Mouse (Mus musculus) urinary bladder, postnatal 25 days (tissue): ENCODE measurements around the gene Kif1b.
"Not testable (repeated sequence)": the region's sequence is repeated elsewhere in the genome, so short reads cannot be mapped to it uniquely, and the experiment has no call there.

Experiments
- DNase-seq: peaks from one replicate; pipeline ENCODE4 v3.0.0; 2022; ENCODE audit warnings: low spot score

Kif1b gene

GRCm38 (mm10) chr4:149270541-149270940 is 37.0 kb downstream of the Kif1b start:
- no peak for DNase-seq

- DNase-seq, result no peak
Observed at GRCm38 (mm10) chr4:149269026-149269425, 38.5 kb downstream of the Kif1b start.

DNA sequence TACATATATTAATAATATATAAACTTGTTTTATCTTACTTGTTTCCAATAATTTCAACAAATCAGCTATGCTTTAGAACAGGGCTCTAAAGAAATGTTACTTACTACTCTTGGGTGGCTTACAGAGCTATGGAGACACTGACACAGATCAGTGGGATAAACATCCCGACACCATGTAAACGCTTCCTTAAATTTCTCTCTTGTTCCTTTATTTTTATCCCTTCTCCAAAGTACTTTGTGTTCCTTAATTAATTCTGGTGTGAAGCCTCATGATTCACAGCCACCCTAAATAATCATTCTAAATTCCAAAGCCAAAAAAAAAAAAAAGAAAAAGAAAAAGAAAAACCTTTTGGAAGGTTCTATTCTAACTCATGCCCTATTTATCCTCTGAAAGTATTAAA is 42.6 kb downstream of the Kif1b start:
- no peak for DNase-seq

- no peak for DNase-seq
Observed at GRCm38 (mm10) chr4:149263218-149263617, 44.3 kb downstream of the Kif1b start.

GRCm38 (mm10) chr4:149261466-149261865 is 46.0 kb downstream of the Kif1b start:
- DNase-seq, result no peak

DNA sequence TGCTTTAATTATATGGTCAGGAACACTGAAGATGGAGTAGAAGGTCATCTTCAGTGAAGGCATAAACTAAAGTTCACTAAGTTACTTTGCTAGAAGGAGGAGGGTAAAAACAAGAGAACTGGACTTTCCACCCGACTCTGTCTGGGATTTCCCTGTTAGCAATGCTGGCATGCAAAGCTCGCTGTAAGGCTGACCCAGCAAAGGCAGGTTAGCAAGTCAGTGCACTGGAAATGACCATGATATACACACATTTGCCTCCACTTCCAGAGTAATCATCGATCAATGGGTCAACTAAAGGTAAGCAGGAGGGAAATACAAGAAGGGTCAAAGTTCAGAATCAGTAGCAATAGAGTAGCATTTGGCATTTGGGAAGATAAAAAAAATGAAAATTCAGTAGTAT is 46.6 kb downstream of the Kif1b start:
- no peak for DNase-seq

GRCm38 (mm10) chr4:149259391-149260094 is 48.0 kb downstream of the Kif1b start:
- no peak for DNase-seq

DNA sequence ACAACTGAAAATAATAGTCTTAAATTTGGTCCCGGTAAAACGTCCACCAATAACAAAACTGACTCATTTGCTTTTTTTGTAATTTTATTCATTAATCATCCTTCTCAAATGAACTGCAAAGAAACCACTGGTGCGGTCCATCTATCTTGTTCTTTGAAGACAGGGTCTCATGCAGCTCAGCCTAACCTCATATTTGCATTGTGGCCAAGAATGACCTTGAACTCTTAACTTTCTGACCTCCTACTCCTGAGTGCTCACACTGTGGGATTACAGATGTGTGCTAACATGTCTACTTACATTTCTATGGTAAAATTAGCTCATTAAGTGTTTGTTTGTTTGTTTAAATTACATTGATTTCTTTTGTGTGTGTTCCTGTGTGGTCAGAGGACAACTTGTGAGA is 48.6 kb downstream of the Kif1b start:
- DNase-seq, result no peak

- no peak for DNase-seq
Observed at GRCm38 (mm10) chr4:149256511-149257300, 50.8 kb downstream of the Kif1b start.

GRCm38 (mm10) chr4:149255277-149256270 is 51.9 kb downstream of the Kif1b start:
- DNase-seq, result no peak

GRCm38 (mm10) chr4:149254827-149255226 is 52.7 kb downstream of the Kif1b start:
- DNase-seq, result no peak

DNA sequence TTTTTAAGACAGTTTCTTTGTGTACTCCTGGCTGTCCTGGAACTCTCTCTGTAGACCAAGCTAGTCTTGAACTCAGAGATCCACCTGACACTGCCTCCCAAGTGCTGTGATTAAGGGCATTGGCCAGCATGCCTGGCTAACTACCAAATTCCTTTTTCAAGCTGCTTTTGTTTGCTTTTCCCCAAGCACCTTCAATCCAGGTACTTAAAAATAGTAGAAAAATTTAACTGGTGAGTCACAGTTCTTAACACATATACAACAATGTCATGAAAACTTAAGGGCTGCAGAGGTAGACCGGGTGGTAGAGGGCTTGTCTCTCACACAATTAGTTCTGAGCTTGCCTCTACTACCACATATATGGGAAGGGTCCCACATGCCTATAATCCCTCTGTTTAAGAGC is 58.2 kb downstream of the Kif1b start:
- DNase-seq, result no peak

- DNase-seq, result no peak
Observed at GRCm38 (mm10) chr4:149247772-149248171, 59.7 kb downstream of the Kif1b start.

DNA sequence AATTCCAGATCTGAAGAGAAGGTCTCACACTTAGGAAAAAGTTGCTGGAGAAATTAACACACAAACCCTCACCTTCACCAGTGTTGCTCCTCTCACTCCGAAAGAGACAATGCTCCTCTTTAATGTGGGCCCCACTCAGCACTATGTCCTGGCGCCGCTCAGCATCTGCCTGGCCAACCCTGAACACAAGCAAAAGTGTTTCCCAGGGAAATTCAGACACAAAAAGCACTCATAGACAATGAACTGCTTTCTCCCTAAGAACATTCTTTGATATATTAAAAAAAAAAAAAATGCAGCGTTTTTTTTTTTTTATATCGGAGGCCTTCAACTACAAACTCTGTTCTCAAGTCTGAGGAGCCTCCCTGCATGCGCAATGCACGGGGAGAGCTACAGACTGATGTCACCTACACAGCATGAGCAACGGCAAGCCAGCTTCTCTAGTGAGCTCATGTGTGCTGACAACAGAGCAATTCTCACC is 60.3 kb downstream of the Kif1b start:
- DNase-seq, result no peak

DNA sequence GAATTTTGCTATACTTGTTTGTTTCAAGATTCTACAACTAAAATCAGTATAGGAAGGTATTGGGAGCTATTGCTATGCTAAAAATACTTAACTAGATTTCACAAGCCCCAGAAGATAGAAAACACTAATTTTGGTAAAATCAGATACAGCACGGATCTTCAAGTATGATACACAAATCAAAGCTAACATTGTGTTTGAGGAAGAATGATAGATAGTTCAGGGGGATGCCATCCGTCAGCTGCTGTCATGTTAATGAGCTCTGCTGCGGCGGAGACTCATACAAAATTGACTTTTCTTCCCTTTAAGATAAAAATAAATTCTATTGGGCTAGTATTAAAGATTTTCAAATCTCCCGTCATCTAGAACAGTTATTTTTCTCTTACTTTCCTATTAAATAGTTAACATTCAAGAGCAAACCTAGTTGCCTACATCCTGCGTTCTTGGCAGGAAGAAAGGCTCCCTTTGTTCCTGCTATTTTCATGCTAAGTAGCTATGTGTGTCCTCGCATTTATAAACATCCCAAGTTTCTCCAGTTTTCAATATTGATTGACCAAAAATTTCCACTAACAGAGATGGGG is 60.8 kb downstream of the Kif1b start:
- no peak for DNase-seq

- DNase-seq, result no peak
Observed at GRCm38 (mm10) chr4:149237011-149237410, 70.5 kb downstream of the Kif1b start.

- no peak for DNase-seq
Observed at GRCm38 (mm10) chr4:149233938-149234337, 73.6 kb downstream of the Kif1b start.

GRCm38 (mm10) chr4:149228682-149229081 is 78.8 kb downstream of the Kif1b start:
- not testable (repeated sequence) for DNase-seq

DNA sequence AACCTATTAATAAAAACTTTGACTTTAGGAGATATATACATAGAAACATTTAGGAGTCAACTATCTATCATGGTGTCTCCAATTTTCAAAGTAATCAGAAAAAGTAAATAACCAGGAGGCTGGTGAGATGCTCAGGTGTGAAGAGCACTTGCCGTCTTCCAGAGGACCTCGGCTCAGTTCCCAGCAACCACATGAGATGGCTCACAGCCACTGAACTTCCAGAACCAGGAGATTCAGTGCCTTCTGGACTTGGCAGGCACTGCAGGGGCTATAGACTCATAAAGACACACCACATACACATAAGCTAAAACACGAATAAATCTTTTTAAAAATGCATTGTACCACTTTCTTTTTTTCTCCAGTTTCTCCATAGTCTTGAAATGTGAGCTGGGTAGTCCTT is 79.2 kb downstream of the Kif1b start:
- no peak for DNase-seq

- no peak for DNase-seq
Observed at GRCm38 (mm10) chr4:149226311-149226710, 81.2 kb downstream of the Kif1b start.

DNA sequence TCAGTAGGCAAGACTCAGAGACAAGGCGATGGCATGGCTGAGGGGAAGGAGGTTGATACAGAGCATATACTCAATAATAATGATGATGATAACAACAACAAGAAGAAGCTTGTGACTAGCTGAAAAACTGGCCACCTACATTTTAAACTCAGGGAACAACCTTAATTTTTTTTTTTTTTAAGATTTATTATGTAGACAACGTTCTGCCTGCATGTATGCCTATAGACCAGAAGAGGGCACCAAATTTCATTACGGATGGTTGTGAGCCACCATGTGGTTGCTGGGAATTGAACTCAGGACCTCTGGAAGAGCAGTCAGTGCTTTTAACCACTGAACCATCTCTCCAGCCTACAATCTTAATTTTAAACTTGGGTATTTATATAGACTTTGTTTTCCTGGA is 84.0 kb downstream of the Kif1b start:
- no peak for DNase-seq

DNA sequence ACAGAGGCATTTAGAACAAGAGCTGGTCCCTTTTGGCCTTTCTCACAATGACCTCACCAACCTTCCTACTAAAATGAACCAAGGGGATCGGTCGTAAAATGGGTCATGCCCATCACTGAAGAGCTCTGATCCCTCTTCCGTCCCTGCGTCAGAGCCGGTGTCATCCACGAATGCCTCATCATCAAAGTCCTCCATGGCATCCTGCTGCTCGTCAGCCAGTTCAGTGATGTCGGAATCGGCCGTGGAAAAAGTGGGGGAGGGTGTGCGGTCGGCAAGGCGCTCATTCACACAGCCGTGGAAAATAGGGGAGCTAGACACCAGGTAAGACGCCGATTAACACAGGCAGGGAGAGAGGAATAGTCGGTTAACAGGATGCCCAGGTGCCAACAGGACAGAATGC is 87.0 kb downstream of the Kif1b start:
- DNase-seq, result no peak
